Mouse (Mus musculus) megakaryocyte, embryonic 14.5 days (primary cell): ENCODE data around the gene Rbm47. TPM values are rescaled to one million over a fixed set of nuclear protein-coding genes. Genes with fewer than 3 reads are reported as not detected.

Source experiments
- H3K27me3 ChIP-seq: replicated peaks from 2 replicates; pipeline ENCODE3; 2012; ENCODE audit warnings: inconsistent platforms
- H3K36me3 ChIP-seq: replicated peaks from 2 replicates; pipeline ENCODE3; 2012; ENCODE audit warnings: low read length, inconsistent platforms, mixed read lengths
- H3K4me1 ChIP-seq: 2 replicates; pipeline ENCODE4 v1.6.1; 2012; ENCODE audit warnings: inconsistent platforms
- H3K4me3 ChIP-seq: replicated peaks from 2 replicates; pipeline ENCODE3; 2012; ENCODE audit warnings: moderate library complexity, mild to moderate bottlenecking, inconsistent platforms
- H3K9me3 ChIP-seq: 2 replicates; pipeline ENCODE4 v1.6.1; 2012; ENCODE audit warnings: inconsistent platforms
- FLI1 ChIP-seq: IDR thresholded peaks from 2 replicates; pipeline ENCODE4 v1.6.1; 2012; ENCODE audit warnings: low read length, inconsistent platforms, mixed read lengths
- GATA1 ChIP-seq: IDR thresholded peaks from 3 replicates; pipeline ENCODE4 v1.6.1; 2012; ENCODE audit warnings: mixed read lengths, low read length, inconsistent platforms, borderline replicate concordance
- polyA plus RNA-seq: library from polyadenylated mRNA; stranded (reverse); fragments of >175 nt; gene quantifications from 2 replicates; pipeline ENCODE4 v1.2.3, GENCODE M21; 2012; ENCODE audit warnings: low replicate concordance; ENCODE audit not compliant: insufficient read depth

The Rbm47 gene
- polyA plus RNA-seq, 1 experiment = 4.2 TPM

GRCm38 (mm10) chr5:66090037-66090436 is 82.9 kb downstream of the Rbm47 start:
- Histone ChIP-seq H3K36me3 (no peaks in the 10 kb centered on the region), H3K4me1 (peaks cover 24% of the 10 kb centered on the region), H3K27me3 (no peaks in the 10 kb centered on the region), H3K4me3 (peak overlapping the region; percentile 43), H3K9me3 (peaks cover 9% of the 10 kb centered on the region; the same call in 1 of the 2 replicates)
- TF ChIP-seq GATA1 (no peak), FLI1 (no peak)

GRCm38 (mm10) chr5:66089600-66089999 is 83.3 kb downstream of the Rbm47 start:
- Histone ChIP-seq H3K4me3 (no peak overlapping the region), H3K9me3 (peaks cover 9% of the 10 kb centered on the region; the same call in 1 of the 2 replicates), H3K36me3 (no peaks in the 10 kb centered on the region), H3K27me3 (no peaks in the 10 kb centered on the region), H3K4me1 (peaks cover 24% of the 10 kb centered on the region)
- TF ChIP-seq GATA1 = no peak
- TF ChIP-seq FLI1 = no peak

GRCm38 (mm10) chr5:66088902-66089295 is 84.0 kb downstream of the Rbm47 start:
- no peak overlapping the region for H3K4me3 ChIP-seq
- peaks cover 8% of the 10 kb centered on the region; the same call in 1 of the 2 replicates for H3K9me3 ChIP-seq
- no peaks in the 10 kb centered on the region for H3K27me3 ChIP-seq
- peaks cover 23% of the 10 kb centered on the region for H3K4me1 ChIP-seq
- H3K36me3 ChIP-seq = no peaks in the 10 kb centered on the region
- TF ChIP-seq FLI1 (no peak), GATA1 (no peak)

- Histone ChIP-seq H3K27me3 (no peaks in the 10 kb centered on the region), H3K4me3 (no peak overlapping the region), H3K9me3 (peaks cover 2% of the 10 kb centered on the region; the same call in 1 of the 2 replicates), H3K4me1 (peaks cover 21% of the 10 kb centered on the region), H3K36me3 (no peaks in the 10 kb centered on the region)
- TF ChIP-seq GATA1 (no peak), FLI1 (no peak)
Measured at GRCm38 (mm10) chr5:66088247-66088901, 84.5 kb downstream of the Rbm47 start.

GRCm38 (mm10) chr5:66086952-66087351 is 86.0 kb downstream of the Rbm47 start:
- peaks cover 28% of the 10 kb centered on the region for H3K4me1 ChIP-seq
- H3K4me3 ChIP-seq = no peak overlapping the region
- TF ChIP-seq FLI1 (no peak), GATA1 (no peak)
- H3K27me3 ChIP-seq = no peaks in the 10 kb centered on the region
- H3K36me3 ChIP-seq = no peaks in the 10 kb centered on the region
- H3K9me3 ChIP-seq = no peaks in the 10 kb centered on the region

GRCm38 (mm10) chr5:66086304-66086703 is 86.6 kb downstream of the Rbm47 start:
- no peak overlapping the region for H3K4me3 ChIP-seq
- no peaks in the 10 kb centered on the region for H3K36me3 ChIP-seq
- H3K27me3 ChIP-seq = no peaks in the 10 kb centered on the region
- H3K4me1 ChIP-seq = peaks cover 28% of the 10 kb centered on the region
- TF ChIP-seq FLI1 = no peak
- no peak for TF ChIP-seq GATA1
- no peaks in the 10 kb centered on the region for H3K9me3 ChIP-seq

GRCm38 (mm10) chr5:66085478-66085877 is 87.4 kb downstream of the Rbm47 start:
- Histone ChIP-seq H3K27me3 (no peaks in the 10 kb centered on the region), H3K36me3 (no peaks in the 10 kb centered on the region), H3K4me1 (peaks cover 26% of the 10 kb centered on the region), H3K9me3 (no peaks in the 10 kb centered on the region), H3K4me3 (no peak overlapping the region)
- TF ChIP-seq GATA1 = no peak
- TF ChIP-seq FLI1 = no peak

GRCm38 (mm10) chr5:66084541-66084940 is 88.4 kb downstream of the Rbm47 start:
- H3K4me1 ChIP-seq = peaks cover 17% of the 10 kb centered on the region
- H3K27me3 ChIP-seq = no peaks in the 10 kb centered on the region
- no peaks in the 10 kb centered on the region for H3K9me3 ChIP-seq
- TF ChIP-seq FLI1 (no peak), GATA1 (no peak)
- no peaks in the 10 kb centered on the region for H3K36me3 ChIP-seq
- H3K4me3 ChIP-seq = no peak overlapping the region

- peaks cover 15% of the 10 kb centered on the region for H3K4me1 ChIP-seq
- H3K9me3 ChIP-seq = no peaks in the 10 kb centered on the region
- H3K27me3 ChIP-seq = no peaks in the 10 kb centered on the region
- no peak overlapping the region for H3K4me3 ChIP-seq
- H3K36me3 ChIP-seq = no peaks in the 10 kb centered on the region
- no peak for TF ChIP-seq FLI1
- no peak for TF ChIP-seq GATA1
Measured at GRCm38 (mm10) chr5:66083350-66083749, 89.6 kb downstream of the Rbm47 start.

GRCm38 (mm10) chr5:66082229-66082572 is 90.7 kb downstream of the Rbm47 start:
- H3K4me3 ChIP-seq = no peak overlapping the region
- H3K36me3 ChIP-seq = no peaks in the 10 kb centered on the region
- peaks cover 20% of the 10 kb centered on the region for H3K4me1 ChIP-seq
- no peaks in the 10 kb centered on the region for H3K9me3 ChIP-seq
- no peaks in the 10 kb centered on the region for H3K27me3 ChIP-seq
- no peak for TF ChIP-seq GATA1
- no peak for TF ChIP-seq FLI1

- TF ChIP-seq FLI1 = no peak
- no peak for TF ChIP-seq GATA1
- peaks cover 20% of the 10 kb centered on the region for H3K4me1 ChIP-seq
- H3K27me3 ChIP-seq = no peaks in the 10 kb centered on the region
- H3K4me3 ChIP-seq = no peak overlapping the region
- H3K9me3 ChIP-seq = no peaks in the 10 kb centered on the region
- H3K36me3 ChIP-seq = no peaks in the 10 kb centered on the region
Measured at GRCm38 (mm10) chr5:66081443-66082228, 91.3 kb downstream of the Rbm47 start.
